Mouse (Mus musculus) midbrain, postnatal 0 days (tissue): ENCODE data around the gene Palld. TPM values are rescaled to one million over a fixed set of nuclear protein-coding genes. Genes with fewer than 3 reads are reported as not detected.

Experiments used
- ATAC-seq: fragments of 200-750 bp; cut with Nextera tagmentation; 2 replicates; pipeline ENCODE4 v1.8.0; 2017; ENCODE audit warnings: moderate number of reproducible peaks, mild to moderate bottlenecking, moderate TSS enrichment, moderate library complexity; ENCODE audit not compliant: low FRiP score
- DNase-seq: peaks from one replicate; pipeline ENCODE4 v3.0.0-alpha.2; 2015; ENCODE audit warnings: low spot score
- H3K27ac ChIP-seq: fragments of 300-500 bp; sonication (generic); 2 replicates; pipeline ENCODE4 v1.5.1; 2014; ENCODE audit warnings: low read depth, mild to moderate bottlenecking, low read length, mixed read lengths
- H3K27me3 ChIP-seq: fragments of 300-500 bp; sonication (generic); 2 replicates; pipeline ENCODE4 v1.6.1; 2014; ENCODE audit warnings: low read length, control low read depth, mixed read lengths; ENCODE audit not compliant: insufficient read depth
- H3K36me3 ChIP-seq: fragments of 300-500 bp; sonication (generic); 2 replicates; pipeline ENCODE4 v1.6.1; 2014; ENCODE audit warnings: low read length, control low read depth, mixed read lengths; ENCODE audit not compliant: insufficient read depth
- H3K4me1 ChIP-seq: fragments of 300-500 bp; sonication (generic); 2 replicates; pipeline ENCODE4 v1.6.1; 2014; ENCODE audit warnings: mild to moderate bottlenecking, control low read depth, antibody characterized with exemption, low read length, mixed read lengths; ENCODE audit not compliant: insufficient read depth
- H3K4me2 ChIP-seq: fragments of 300-500 bp; sonication (generic); 2 replicates; pipeline ENCODE4 v1.6.1; 2014; ENCODE audit warnings: low read depth, mild to moderate bottlenecking, low read length, mixed read lengths; ENCODE audit not compliant: poor library complexity, severe bottlenecking
- H3K4me3 ChIP-seq: fragments of 300-500 bp; sonication (generic); 2 replicates; pipeline ENCODE4 v1.5.1; 2014; ENCODE audit warnings: low read depth, mild to moderate bottlenecking, low read length, moderate library complexity
- H3K9ac ChIP-seq: fragments of 300-500 bp; sonication (generic); replicated peaks from 2 replicates; pipeline ENCODE4 v1.6.1; 2014; ENCODE audit warnings: mild to moderate bottlenecking, low read length, moderate library complexity, mixed read lengths; ENCODE audit not compliant: poor library complexity, severe bottlenecking
- H3K9me3 ChIP-seq: fragments of 300-500 bp; sonication (generic); 2 replicates; pipeline ENCODE4 v1.6.1; 2016; ENCODE audit warnings: low read length, control low read depth
- CTCF ChIP-seq: IDR thresholded peaks from 2 replicates; pipeline ENCODE4 v1.5.1; 2016; ENCODE audit warnings: antibody characterized with exemption, mild to moderate bottlenecking
- WGBS: fragments of 180-500 bp; shearing (Covaris S2); extraction: QIAGEN DNeasy Blood & Tissue Kit; methylation state at CpG from one replicate; pipeline ENCODE4 v1.1.7; 2014; 5-methylcytosine and 5-hydroxymethylcytosine counted together
- polyA plus RNA-seq: library from polyadenylated mRNA; unstranded; fragments of >200 nt; fragmentation: Nextera tagmentation; extraction: Ambion mirVana; gene quantifications from 2 replicates; pipeline ENCODE4 v1.2.1, GENCODE M21; 2015
- total RNA-seq: library from RNA; depleted of rRNA; stranded (reverse); fragments of >200 nt; gene quantifications from 2 replicates; pipeline ENCODE4 v1.2.3, GENCODE M21; 2014

Palld gene
- total and polyA plus RNA-seq, 2 experiments from 2014 or later, result 3.9 to 10.8 TPM

DNA sequence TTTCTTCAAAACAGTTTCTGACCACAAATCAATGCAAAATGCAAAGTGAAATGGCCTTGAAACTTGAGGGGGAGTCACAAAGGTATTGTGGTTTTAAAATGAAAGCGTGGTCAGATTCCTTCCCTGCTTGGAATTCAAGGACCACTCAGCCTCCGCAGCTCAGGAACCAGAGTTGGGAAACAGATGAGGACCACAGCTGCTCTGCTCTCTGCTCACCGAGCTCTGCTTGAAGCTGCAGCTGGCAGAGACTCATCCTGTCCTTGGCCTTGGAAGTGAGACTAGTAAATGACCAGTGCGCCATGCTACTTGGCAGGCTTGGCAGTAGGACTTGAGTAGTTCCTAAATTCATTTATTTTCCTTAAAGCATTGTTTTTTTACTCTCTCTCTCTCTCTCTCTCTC is 239.7 kb downstream of the Palld start:
- Histone ChIP-seq H3K4me2 (no peak overlapping the region), H3K36me3 (no peaks in the 10 kb centered on the region), H3K4me1 (no peaks in the 10 kb centered on the region), H3K27me3 (no peaks in the 10 kb centered on the region), H3K9me3 (no peaks in the 10 kb centered on the region), H3K4me3 (no peak overlapping the region), H3K9ac (no peak overlapping the region), H3K27ac (no peak overlapping the region)
- ATAC-seq, result no peak
- WGBS, result 88% methylated on average over 4 of the region's 4 CpGs
- DNase-seq, result no peak
- TF ChIP-seq CTCF, result no peak

DNA sequence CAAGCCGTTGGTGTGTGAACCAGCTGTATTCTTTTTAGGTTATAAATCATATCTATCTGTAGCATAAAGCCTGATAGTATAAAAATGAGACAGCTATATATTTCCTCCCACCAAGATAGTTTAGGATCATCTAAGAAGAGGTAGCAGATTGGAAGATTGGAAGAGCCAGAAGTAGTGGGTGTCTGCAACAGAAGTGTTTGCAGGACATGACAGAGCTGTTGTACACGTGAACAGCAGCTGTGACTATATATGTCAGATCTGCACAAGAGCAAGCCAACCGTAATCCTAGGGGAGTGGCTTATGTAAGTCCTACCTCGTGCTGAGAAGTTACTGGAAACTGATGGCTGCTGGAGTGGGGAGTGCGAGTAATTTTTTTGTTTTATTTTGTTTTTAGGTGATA is 240.9 kb downstream of the Palld start:
- TF ChIP-seq CTCF, result no peak
- Histone ChIP-seq H3K27me3 (no peaks in the 10 kb centered on the region), H3K4me3 (no peak overlapping the region), H3K9ac (no peak overlapping the region), H3K27ac (no peak overlapping the region), H3K36me3 (no peaks in the 10 kb centered on the region), H3K4me2 (no peak overlapping the region), H3K4me1 (no peaks in the 10 kb centered on the region), H3K9me3 (no peaks in the 10 kb centered on the region)
- DNase-seq (no peak), ATAC-seq (no peak)
- WGBS, result 89% methylated on average over 5 of the region's 5 CpGs

- Histone ChIP-seq H3K4me3 (no peak overlapping the region), H3K27me3 (no peaks in the 10 kb centered on the region), H3K9me3 (no peaks in the 10 kb centered on the region), H3K9ac (no peak overlapping the region), H3K27ac (no peak overlapping the region), H3K4me2 (no peak overlapping the region), H3K4me1 (no peaks in the 10 kb centered on the region), H3K36me3 (no peaks in the 10 kb centered on the region)
- no peak for DNase-seq
- no peak for TF ChIP-seq CTCF
- no peak for ATAC-seq
- 96% methylated on average over 5 of the region's 5 CpGs for WGBS
Measured at GRCm38 (mm10) chr8:61660961-61661360, 241.5 kb downstream of the Palld start.

GRCm38 (mm10) chr8:61651955-61652354 is 250.5 kb downstream of the Palld start:
- no peak for TF ChIP-seq CTCF
- H3K4me3 ChIP-seq, result no peak overlapping the region
- DNase-seq (no peak), ATAC-seq (no peak)
- H3K4me1 ChIP-seq, result no peaks in the 10 kb centered on the region
- H3K27ac ChIP-seq, result no peak overlapping the region
- H3K4me2 ChIP-seq, result no peak overlapping the region
- H3K9ac ChIP-seq, result no peak overlapping the region
- H3K36me3 ChIP-seq, result no peaks in the 10 kb centered on the region
- H3K27me3 ChIP-seq, result no peaks in the 10 kb centered on the region
- no peaks in the 10 kb centered on the region for H3K9me3 ChIP-seq
- WGBS, result 93% methylated on average over 6 of the region's 6 CpGs

- Histone ChIP-seq H3K27me3 (no peaks in the 10 kb centered on the region), H3K9ac (no peak overlapping the region), H3K36me3 (no peaks in the 10 kb centered on the region), H3K4me3 (no peak overlapping the region), H3K27ac (no peak overlapping the region), H3K4me1 (no peaks in the 10 kb centered on the region), H3K4me2 (no peak overlapping the region), H3K9me3 (no peaks in the 10 kb centered on the region)
- DNase-seq (no peak), ATAC-seq (no peak)
- TF ChIP-seq CTCF, result no peak
- 84% methylated on average over 8 of the region's 8 CpGs for WGBS
Measured at GRCm38 (mm10) chr8:61646195-61646835, 256.2 kb downstream of the Palld start.

DNA sequence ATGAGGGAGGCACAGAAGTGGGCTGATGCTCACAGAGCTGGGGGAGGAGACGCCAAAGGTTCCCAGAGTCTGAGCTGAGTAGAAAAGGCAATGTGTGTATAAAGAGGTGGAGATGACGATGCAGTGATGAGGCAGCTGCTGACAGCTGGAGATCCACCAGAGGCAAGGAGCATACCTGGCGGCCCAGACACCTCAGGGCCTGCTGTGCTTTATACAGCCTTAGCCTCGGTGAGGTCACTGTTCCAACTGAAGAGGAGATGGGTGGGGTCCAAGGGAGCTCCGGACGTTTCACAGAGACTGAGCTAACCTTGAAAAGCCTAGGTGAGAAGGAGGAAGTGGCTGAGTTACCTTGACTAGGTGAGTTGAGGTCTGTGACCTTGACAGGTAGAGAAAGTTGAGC is 256.8 kb downstream of the Palld start:
- Histone ChIP-seq H3K9ac (no peak overlapping the region), H3K4me1 (no peaks in the 10 kb centered on the region)
- 92% methylated on average over 6 of the region's 6 CpGs for WGBS

More for the DNA sequence above, 256.8 kb downstream of the Palld start:
- ATAC-seq (no peak), DNase-seq (no peak)
- no peaks in the 10 kb centered on the region for H3K27me3 ChIP-seq
- H3K9me3 ChIP-seq, result no peaks in the 10 kb centered on the region
- TF ChIP-seq CTCF, result no peak
- no peak overlapping the region for H3K27ac ChIP-seq
- no peak overlapping the region for H3K4me2 ChIP-seq
- H3K4me3 ChIP-seq, result no peak overlapping the region
- H3K36me3 ChIP-seq, result no peaks in the 10 kb centered on the region
